In genomic region chr13:40703982-40704501, GRCm38 (mm10) we compare ENCODE assay signal across 10 mouse cellular contexts. TPM values are rescaled to one million over a fixed set of nuclear protein-coding genes. Genes with fewer than 3 reads are reported as not detected.
DNase-seq lines count a peak whose midpoint lies in the region; ATAC-seq lines count a peak whose summit lies in the region.
"Had no signal": no experiment of that assay in that cellular context is flagged by ENCODE, and none has a peak within 500 bp of the region (broad histone marks: within the 10 kb centered on the region; RNA-seq: fewer than 3 reads in every experiment).

No protein-coding gene starts in this region.

- H3K27me3 ChIP-seq in kidney, embryonic 16.5 days (ENCODE audit: insufficient read depth, low read length), result peaks cover 94% of the 10 kb centered on the region
- peaks cover 90% of the 10 kb centered on the region for H3K27me3 ChIP-seq in embryonic facial prominence, embryonic 15.5 days
- peaks cover 64% of the 10 kb centered on the region for H3K27me3 ChIP-seq in limb, embryonic 11.5 days (ENCODE audit: control insufficient read depth, insufficient read depth, low read length)
- peaks cover 85% of the 10 kb centered on the region for H3K27me3 ChIP-seq in stomach, embryonic 14.5 days (ENCODE audit: control insufficient read depth, insufficient read depth, low read length)

- no peak for ATAC-seq in kidney, embryonic 16.5 days (ENCODE audit: low FRiP score, low TSS enrichment)
- no peak for ATAC-seq in embryonic facial prominence, embryonic 15.5 days (ENCODE audit: insufficient number of reproducible peaks, low FRiP score, low TSS enrichment, low read depth)
- no peak for ATAC-seq in limb, embryonic 11.5 days (ENCODE audit: insufficient number of reproducible peaks, low FRiP score, low TSS enrichment, low read depth)
- no peak for ATAC-seq in stomach, embryonic 14.5 days (ENCODE audit: insufficient number of reproducible peaks, insufficient read depth, low FRiP score, low read depth)

- H3K9me3 ChIP-seq in kidney, embryonic 16.5 days (ENCODE audit: low read length), result no peaks in the 10 kb centered on the region
- H3K9me3 ChIP-seq in embryonic facial prominence, embryonic 15.5 days (replicated peaks), result no peaks in the 10 kb centered on the region
- no peaks in the 10 kb centered on the region for H3K9me3 ChIP-seq in limb, embryonic 11.5 days (ENCODE audit: control insufficient read depth, low read length)
- no peaks in the 10 kb centered on the region for H3K9me3 ChIP-seq in stomach, embryonic 14.5 days (ENCODE audit: control insufficient read depth, low read depth, low read length)

- H3K4me3 ChIP-seq in kidney, embryonic 16.5 days (ENCODE audit: low read length), result peak overlapping the region; percentile 28
- peak overlapping the region; percentile 41 for H3K4me3 ChIP-seq in embryonic facial prominence, embryonic 15.5 days (replicated peaks)
- H3K4me3 ChIP-seq in limb, embryonic 11.5 days (ENCODE audit: low read depth, low read length), result peak overlapping the region; percentile 20
- peak overlapping the region; percentile 12; the same call in 1 of the 2 replicates for H3K4me3 ChIP-seq in stomach, embryonic 14.5 days (ENCODE audit: low read depth, low read length)

- no peak for DNase-seq in kidney, adult 8-10 months
- DNase-seq in limb, embryonic 11.5 days (ENCODE audit: low spot score), result peak; percentile 66
- DNase-seq in liver, result no peak
- DNase-seq in layer of hippocampus, postnatal 14 days (ENCODE audit: low spot score in 2 of 2), result no peak
- DNase-seq in thymus, postnatal 14 days, result no peak
- DNase-seq: kidney, adult 11 months; lung, postnatal 4 days had no signal

- WGBS in kidney, embryonic 16.5 days, result under 1% methylated on average over 38 of the region's 38 CpGs
- WGBS in embryonic facial prominence, embryonic 15.5 days, result under 1% methylated on average over 38 of the region's 38 CpGs
- WGBS in limb, embryonic 11.5 days, result under 1% methylated on average over 38 of the region's 38 CpGs
- WGBS in stomach, embryonic 14.5 days, result under 1% methylated on average over 38 of the region's 38 CpGs

- peaks cover 14% of the 10 kb centered on the region; the same call in 1 of the 2 replicates for H3K4me1 ChIP-seq in kidney, embryonic 16.5 days (ENCODE audit: insufficient read depth, low read length)
- H3K4me1 ChIP-seq in embryonic facial prominence, embryonic 15.5 days, result peaks cover 30% of the 10 kb centered on the region
- peaks cover 19% of the 10 kb centered on the region for H3K4me1 ChIP-seq in limb, embryonic 11.5 days (ENCODE audit: control insufficient read depth, insufficient read depth, low read length)
- H3K4me1 ChIP-seq in stomach, embryonic 14.5 days (ENCODE audit: control insufficient read depth, insufficient read depth, low read length), result no peaks in the 10 kb centered on the region

- H3K4me2 ChIP-seq in kidney, embryonic 16.5 days (replicated peaks; ENCODE audit: low read depth, low read length), result peak overlapping the region; percentile 46
- peak overlapping the region; percentile 66 for H3K4me2 ChIP-seq in embryonic facial prominence, embryonic 15.5 days (replicated peaks)
- peak overlapping the region; percentile 35 for H3K4me2 ChIP-seq in limb, embryonic 11.5 days (ENCODE audit: low read depth, severe bottlenecking)
- H3K4me2 ChIP-seq in stomach, embryonic 14.5 days (replicated peaks; ENCODE audit: low read depth, low read length), result no peak overlapping the region; the same call in 1 of the 2 replicates

- H3K36me3 ChIP-seq in kidney, embryonic 16.5 days (ENCODE audit: insufficient read depth, low read length), result no peaks in the 10 kb centered on the region
- no peaks in the 10 kb centered on the region for H3K36me3 ChIP-seq in embryonic facial prominence, embryonic 15.5 days
- H3K36me3 ChIP-seq in limb, embryonic 11.5 days (ENCODE audit: control insufficient read depth, insufficient read depth, low read length), result no peaks in the 10 kb centered on the region
- no peaks in the 10 kb centered on the region for H3K36me3 ChIP-seq in stomach, embryonic 14.5 days (ENCODE audit: control insufficient read depth, insufficient read depth, low read length)

- no peak overlapping the region for H3K27ac ChIP-seq in kidney, embryonic 16.5 days (ENCODE audit: low read length)
- no peak overlapping the region for H3K27ac ChIP-seq in embryonic facial prominence, embryonic 15.5 days (replicated peaks)
- no peak overlapping the region for H3K27ac ChIP-seq in limb, embryonic 11.5 days (replicated peaks; ENCODE audit: low read depth, low read length)
- no peak overlapping the region for H3K27ac ChIP-seq in stomach, embryonic 14.5 days (ENCODE audit: low read length)

- no peak overlapping the region for H3K9ac ChIP-seq in kidney, embryonic 16.5 days (replicated peaks; ENCODE audit: low read length)
- H3K9ac ChIP-seq in embryonic facial prominence, embryonic 15.5 days, result no peak overlapping the region
- H3K9ac ChIP-seq in limb, embryonic 11.5 days (ENCODE audit: low read length), result no peak overlapping the region
- H3K9ac ChIP-seq in stomach, embryonic 14.5 days (replicated peaks; ENCODE audit: low read depth, low read length), result no peak overlapping the region

RNA-seq across cellular contexts. Expression of gene Tfap2a, which starts 34.1 kb away (rescaled TPM):
- polyA plus RNA-seq in kidney, embryonic 16.5 days (2015; fragmentation: Nextera tagmentation; extraction: Ambion mirVana), result 2.4 and 3.2 TPM in 2 replicates
- 13.4 and 15.4 TPM in 2 replicates for polyA plus RNA-seq in embryonic facial prominence, embryonic 15.5 days (2015; fragmentation: Nextera tagmentation; extraction: Ambion mirVana)
- 7.2 and 7.3 TPM in 2 replicates for polyA plus RNA-seq in limb, embryonic 11.5 days (2014; fragmentation: Nextera tagmentation; extraction: Ambion mirVana)
- polyA plus RNA-seq in stomach, embryonic 14.5 days (2014; fragmentation: Nextera tagmentation; extraction: Ambion mirVana), result 0.94 and 1.2 TPM in 2 replicates
- total RNA-seq in layer of hippocampus, postnatal 14 days (2021), result under 1 TPM; 0.41 to 0.52 TPM
